Comparison of ENCODE assay signal across 11 mouse cellular contexts in the genomic region with DNA sequence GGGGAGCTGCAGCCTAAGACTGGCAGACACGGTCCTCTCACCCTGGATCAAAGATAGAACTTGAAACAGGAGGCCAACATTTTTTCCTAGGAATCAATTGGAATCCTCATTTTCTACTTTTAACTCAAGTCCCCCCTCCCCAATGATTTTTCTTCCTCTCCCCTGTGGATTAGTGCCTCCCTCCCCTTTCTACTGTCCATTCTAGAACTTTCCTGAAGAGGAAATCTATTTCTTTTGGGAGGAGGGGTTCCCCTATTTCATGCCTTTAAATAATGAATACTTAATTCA. TPM values are rescaled to one million over a fixed set of nuclear protein-coding genes. Genes with fewer than 3 reads are reported as not detected.
DNase-seq lines count a peak whose midpoint lies in the region; ATAC-seq and TF ChIP-seq lines count a peak whose summit lies in the region.
"Had no signal": no experiment of that assay in that cellular context is flagged by ENCODE, and none has a peak within 500 bp of the region (broad histone marks: within the 10 kb centered on the region; RNA-seq: fewer than 3 reads in every experiment).

No protein-coding gene starts in this region.

- ATAC-seq in heart, embryonic 12.5 days (ENCODE audit: insufficient number of reproducible peaks, low FRiP score), result no peak
- ATAC-seq in liver, embryonic 13.5 days (ENCODE audit: low read depth), result no peak
- no peak for ATAC-seq in stomach, postnatal 0 days (ENCODE audit: low FRiP score, low TSS enrichment)
- ATAC-seq: activated CD4-positive, CD25-positive, alpha-beta regulatory T cell, adult 4 months had no signal

- no peak overlapping the region for H3K9ac ChIP-seq in heart, embryonic 12.5 days
- peak overlapping the region; percentile 65; the same call in 1 of the 2 replicates for H3K9ac ChIP-seq in liver, embryonic 13.5 days
- H3K9ac ChIP-seq in stomach, postnatal 0 days (ENCODE audit: low read length), result peak overlapping the region; percentile 76

- H3K27me3 ChIP-seq in heart, embryonic 12.5 days (replicated peaks), result peaks cover 48% of the 10 kb centered on the region
- H3K27me3 ChIP-seq in testis, adult 2 months (ENCODE audit: control insufficient read depth, insufficient read depth, low read length), result no peaks in the 10 kb centered on the region
- H3K27me3 ChIP-seq in liver, embryonic 13.5 days, result peaks cover 93% of the 10 kb centered on the region
- H3K27me3 ChIP-seq in stomach, postnatal 0 days (ENCODE audit: control insufficient read depth, insufficient read depth, low read length), result no peaks in the 10 kb centered on the region

- no peak for TF ChIP-seq POLR2A in testis, adult 2 months (IDR thresholded peaks at IDR 0.05; ENCODE audit: control insufficient read depth, low read depth, low read length)

- TF ChIP-seq EP300 in stomach, postnatal 0 days (optimal IDR thresholded peaks at IDR 0.05), result no peak

- H3K4me1 ChIP-seq in heart, embryonic 12.5 days (replicated peaks), result peaks cover 19% of the 10 kb centered on the region
- peaks cover 16% of the 10 kb centered on the region for H3K4me1 ChIP-seq in testis, adult 2 months (ENCODE audit: control insufficient read depth, insufficient read depth, low read length)
- H3K4me1 ChIP-seq in liver, embryonic 13.5 days (replicated peaks), result no peaks in the 10 kb centered on the region
- H3K4me1 ChIP-seq in stomach, postnatal 0 days (replicated peaks; ENCODE audit: control insufficient read depth, insufficient read depth), result no peaks in the 10 kb centered on the region

- no peak for TF ChIP-seq CTCF in testis, adult 2 months (IDR thresholded peaks at IDR 0.05; ENCODE audit: control insufficient read depth, insufficient read depth, insufficient replicate concordance, low read depth, low read length)
- no peak for TF ChIP-seq CTCF in stomach, postnatal 0 days (IDR thresholded peaks at IDR 0.05; ENCODE audit: low read depth)

- peak overlapping the region; percentile 68 for H3K4me2 ChIP-seq in heart, embryonic 12.5 days
- H3K4me2 ChIP-seq in liver, embryonic 13.5 days, result peak overlapping the region; percentile 46
- H3K4me2 ChIP-seq in stomach, postnatal 0 days (replicated peaks; ENCODE audit: low read depth), result peak overlapping the region; percentile 60

- H3K27ac ChIP-seq in heart, embryonic 12.5 days (ENCODE audit: poor library complexity, severe bottlenecking), result no peak overlapping the region
- peak overlapping the region; percentile 57 for H3K27ac ChIP-seq in testis, adult 2 months (ENCODE audit: control insufficient read depth, insufficient read depth, low read depth, low read length)
- 0 out of 2 replicates have a peak overlapping the region, but pooled peaks have one; percentile 9 for H3K27ac ChIP-seq in liver, embryonic 13.5 days
- H3K27ac ChIP-seq in stomach, postnatal 0 days (replicated peaks), result peak overlapping the region; percentile 93

- H3K9me3 ChIP-seq in heart, embryonic 12.5 days (replicated peaks), result no peaks in the 10 kb centered on the region
- H3K9me3 ChIP-seq in liver, embryonic 13.5 days (replicated peaks), result no peaks in the 10 kb centered on the region
- no peaks in the 10 kb centered on the region for H3K9me3 ChIP-seq in stomach, postnatal 0 days (ENCODE audit: control insufficient read depth, low read length)

- intact Hi-C loops in heart, postnatal 10 days (cut with DNase I), result loop anchor here (5.0 to 10.0 kb wide), 5 partner anchors 258 to 1501 kb away; no protein-coding TSS in a partner anchor

- H3K36me3 ChIP-seq in heart, embryonic 12.5 days, result no peaks in the 10 kb centered on the region
- H3K36me3 ChIP-seq in testis, adult 2 months (ENCODE audit: control insufficient read depth, insufficient read depth, low read length), result no peaks in the 10 kb centered on the region
- H3K36me3 ChIP-seq in liver, embryonic 13.5 days, result no peaks in the 10 kb centered on the region
- H3K36me3 ChIP-seq in stomach, postnatal 0 days (ENCODE audit: control insufficient read depth, insufficient read depth, low read length), result no peaks in the 10 kb centered on the region

- DNase-seq in heart, postnatal 10 days, result no peak
- no peak for DNase-seq in testis, postnatal 10 days (ENCODE audit: low spot score)
- no peak for DNase-seq in liver, embryonic 13.5 days
- DNase-seq in stomach, postnatal 0 days (ENCODE audit: low spot score), result no peak
- no peak for DNase-seq in testis, postnatal 14 days (ENCODE audit: low spot score)
- DNase-seq in frontal cortex, postnatal 25 days (ENCODE audit: low spot score in 2 of 2), result no peak
- DNase-seq: layer of hippocampus, postnatal 36 days; right cerebral cortex, adult 18-20 months had no signal

- peak overlapping the region; percentile 56 for H3K4me3 ChIP-seq in heart, embryonic 12.5 days
- no peak overlapping the region for H3K4me3 ChIP-seq in testis, adult 2 months (ENCODE audit: control insufficient read depth, low read depth, low read length)
- 0 out of 2 replicates have a peak overlapping the region, but pooled peaks have one; percentile 48 for H3K4me3 ChIP-seq in liver, embryonic 13.5 days (replicated peaks)
- peak overlapping the region; percentile 62 for H3K4me3 ChIP-seq in stomach, postnatal 0 days (ENCODE audit: low read depth, low read length)

- 6% methylated on average over 1 of the region's 1 CpGs for WGBS in heart, embryonic 12.5 days
- 0% methylated on average over 1 of the region's 1 CpGs for WGBS in liver, embryonic 13.5 days (ENCODE audit: insufficient replicate concordance)
- WGBS in stomach, postnatal 0 days, result 7% methylated on average over 1 of the region's 1 CpGs

RNA-seq across cellular contexts. Expression of gene Nr2f2, which starts 0.2 kb away (rescaled TPM):
- polyA plus RNA-seq in heart, embryonic 12.5 days (2016; fragmentation: Nextera tagmentation; extraction: Ambion mirVana), result 26.5 and 27.7 TPM in 2 replicates
- 10 to 100 TPM; 25.2 to 30.0 TPM for total RNA-seq in heart, postnatal 10 days (2021)
- polyA plus RNA-seq in testis, adult 2 months (2012; rRNA removed), result 11.3 and 14.8 TPM in 2 replicates
- 10.2 and 11.9 TPM in 2 replicates for polyA plus RNA-seq in liver, embryonic 13.5 days (2015; fragmentation: Nextera tagmentation; extraction: Ambion mirVana)
- polyA plus RNA-seq in stomach, postnatal 0 days (2015; fragmentation: Nextera tagmentation; extraction: Ambion mirVana), result 52.8 and 53.9 TPM in 2 replicates
- polyA plus RNA-seq: activated CD4-positive, CD25-positive, alpha-beta regulatory T cell, adult 4 months had no signal
